Mouse (Mus musculus) midbrain, embryonic 12.5 days (tissue): ENCODE measurements at regions not wholly inside any gene's neighbourhood (a gene's known extent, or its start where the extent isn't known, plus 50 kb on each side); places are given as distances from the start of the nearest gene placed in this dataset.
A peak's percentile ranks its signal among the peaks of the same experiment; 100 is the strongest.

Experiments
- ATAC-seq: fragments of 200-750 bp; cut with Nextera tagmentation; 2 replicates; pipeline ENCODE4 v1.8.0; 2017; ENCODE audit warnings: low read depth, moderate TSS enrichment, moderate library complexity; ENCODE audit not compliant: low FRiP score
- H3K27ac ChIP-seq: fragments of 300-500 bp; sonication (generic); replicated peaks from 2 replicates; pipeline ENCODE4 v1.5.1; 2016; ENCODE audit warnings: mild to moderate bottlenecking
- H3K27me3 ChIP-seq: fragments of 300-500 bp; sonication (generic); 2 replicates; pipeline ENCODE4 v1.6.1; 2016; ENCODE audit warnings: mild to moderate bottlenecking
- H3K36me3 ChIP-seq: fragments of 300-500 bp; sonication (generic); 2 replicates; pipeline ENCODE4 v1.6.1; 2016
- H3K4me1 ChIP-seq: fragments of 300-500 bp; sonication (generic); 2 replicates; pipeline ENCODE4 v1.6.1; 2016
- H3K4me2 ChIP-seq: fragments of 300-500 bp; sonication (generic); replicated peaks from 2 replicates; pipeline ENCODE4 v1.6.1; 2016; ENCODE audit warnings: mild to moderate bottlenecking, moderate library complexity
- H3K4me3 ChIP-seq: fragments of 300-500 bp; sonication (generic); 2 replicates; pipeline ENCODE4 v1.5.1; 2016; ENCODE audit warnings: mild to moderate bottlenecking
- H3K9ac ChIP-seq: fragments of 300-500 bp; sonication (generic); replicated peaks from 2 replicates; pipeline ENCODE4 v1.6.1; 2016; ENCODE audit warnings: mild to moderate bottlenecking, moderate library complexity
- H3K9me3 ChIP-seq: fragments of 300-500 bp; sonication (generic); 2 replicates; pipeline ENCODE4 v1.6.1; 2016; ENCODE audit warnings: mild to moderate bottlenecking
- WGBS: fragments of 180-500 bp; shearing (Covaris S2); methylation state at CpG from one replicate; pipeline ENCODE4 v1.1.7; 2016; 5-methylcytosine and 5-hydroxymethylcytosine counted together

GRCm38 (mm10) chr7:137595567-137595966 is 158.2 kb downstream of the Glrx3 start:
- Histone ChIP-seq H3K4me3 (no peak overlapping the region), H3K36me3 (no peaks in the 10 kb centered on the region), H3K4me1 (no peaks in the 10 kb centered on the region), H3K9ac (no peak overlapping the region), H3K27me3 (no peaks in the 10 kb centered on the region; the same call in 1 of the 2 replicates), H3K27ac (no peak overlapping the region), H3K9me3 (no peaks in the 10 kb centered on the region), H3K4me2 (no peak overlapping the region)
- ATAC-seq, result no peak
- WGBS, result 89% methylated on average over 4 of the region's 4 CpGs

- Histone ChIP-seq H3K4me2 (no peak overlapping the region), H3K27me3 (no peaks in the 10 kb centered on the region; the same call in 1 of the 2 replicates), H3K9me3 (no peaks in the 10 kb centered on the region), H3K4me1 (no peaks in the 10 kb centered on the region), H3K4me3 (no peak overlapping the region), H3K27ac (no peak overlapping the region), H3K36me3 (no peaks in the 10 kb centered on the region), H3K9ac (no peak overlapping the region)
- no peak for ATAC-seq
- WGBS, result 85% methylated on average over 7 of the region's 7 CpGs
These were observed 158.7 kb downstream of the Glrx3 start for GRCm38 (mm10) chr7:137596161-137596560.

DNA sequence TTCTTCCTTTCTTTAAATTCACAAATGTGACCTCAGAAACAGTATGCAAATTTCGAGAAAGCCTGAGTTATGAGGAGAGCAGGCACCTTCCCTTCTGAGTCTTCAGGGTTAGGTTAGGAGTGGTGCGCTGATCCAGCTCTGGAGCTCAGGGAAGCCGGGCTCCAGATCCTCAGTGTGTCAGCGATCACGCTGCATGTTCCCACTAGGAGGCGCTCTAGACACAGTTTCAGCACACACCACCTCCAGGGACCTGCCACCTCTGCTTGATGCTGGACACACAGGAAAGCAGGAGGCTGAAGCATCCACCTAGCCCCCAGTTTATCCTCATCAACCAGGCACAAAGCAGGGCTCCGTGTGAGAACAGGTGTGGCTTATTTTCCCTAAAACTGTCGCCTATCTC is 165.6 kb downstream of the Glrx3 start:
- Histone ChIP-seq H3K27me3 (peaks cover 10% of the 10 kb centered on the region; the same call in 1 of the 2 replicates), H3K36me3 (no peaks in the 10 kb centered on the region), H3K4me2 (no peak overlapping the region), H3K9me3 (no peaks in the 10 kb centered on the region), H3K4me3 (no peak overlapping the region), H3K9ac (no peak overlapping the region), H3K4me1 (no peaks in the 10 kb centered on the region; the same call in 1 of the 2 replicates), H3K27ac (no peak overlapping the region)
- WGBS, result 6% methylated on average over 8 of the region's 8 CpGs
- ATAC-seq, result peak; percentile 56

DNA sequence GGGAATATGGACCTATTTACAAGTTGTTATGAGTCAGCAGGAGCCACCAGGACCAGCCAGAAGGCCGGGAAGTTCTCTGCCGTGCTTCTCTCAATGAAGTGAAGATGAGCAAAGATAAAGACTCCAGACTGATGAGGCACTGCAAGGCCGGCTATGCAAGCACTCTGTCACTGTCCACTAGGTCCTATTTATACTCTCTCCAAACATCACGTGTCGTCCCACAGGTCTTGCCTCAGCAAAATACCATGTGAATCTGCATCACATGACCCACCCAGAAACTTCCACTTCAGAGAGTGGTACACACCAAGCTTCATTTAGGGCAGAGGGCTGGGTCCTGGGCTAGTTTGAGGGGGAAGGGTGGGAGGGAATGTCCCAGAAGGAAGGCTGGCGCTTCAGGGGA is 172.3 kb downstream of the Glrx3 start:
- WGBS, result 85% methylated on average over 6 of the region's 6 CpGs
- H3K9me3 ChIP-seq, result no peaks in the 10 kb centered on the region
- ATAC-seq, result no peak
- H3K27ac ChIP-seq, result no peak overlapping the region
- no peak overlapping the region for H3K4me2 ChIP-seq
- H3K27me3 ChIP-seq, result no peaks in the 10 kb centered on the region
- peaks cover 6% of the 10 kb centered on the region; the same call in 1 of the 2 replicates for H3K4me1 ChIP-seq
- H3K4me3 ChIP-seq, result no peak overlapping the region
- no peak overlapping the region for H3K9ac ChIP-seq
- no peaks in the 10 kb centered on the region for H3K36me3 ChIP-seq

DNA sequence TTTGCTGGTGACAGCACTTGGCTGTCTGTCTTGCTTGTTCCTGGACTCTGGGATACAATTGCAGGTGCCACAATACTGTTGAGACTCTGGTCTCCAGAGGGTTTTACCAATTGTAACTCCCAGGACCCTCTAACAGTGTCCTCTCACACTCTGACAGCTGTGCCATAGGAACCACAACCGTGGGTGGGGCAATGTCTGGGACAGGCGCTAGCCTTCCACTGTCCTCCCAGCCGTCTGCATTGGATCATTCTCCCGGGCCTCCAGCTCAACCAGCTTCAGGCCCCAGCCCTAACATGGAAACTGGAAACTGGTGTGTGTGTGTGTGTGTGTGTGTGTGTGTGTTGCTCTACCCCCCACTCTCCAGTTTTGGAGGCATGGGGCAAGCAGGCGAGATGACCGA is 173.9 kb downstream of the Glrx3 start:
- Histone ChIP-seq H3K9ac (no peak overlapping the region), H3K27ac (no peak overlapping the region), H3K4me1 (peaks cover 6% of the 10 kb centered on the region; the same call in 1 of the 2 replicates), H3K36me3 (no peaks in the 10 kb centered on the region), H3K4me2 (no peak overlapping the region), H3K27me3 (no peaks in the 10 kb centered on the region), H3K9me3 (no peaks in the 10 kb centered on the region), H3K4me3 (no peak overlapping the region)
- ATAC-seq, result no peak
- WGBS, result 75% methylated on average over 6 of the region's 6 CpGs

DNA sequence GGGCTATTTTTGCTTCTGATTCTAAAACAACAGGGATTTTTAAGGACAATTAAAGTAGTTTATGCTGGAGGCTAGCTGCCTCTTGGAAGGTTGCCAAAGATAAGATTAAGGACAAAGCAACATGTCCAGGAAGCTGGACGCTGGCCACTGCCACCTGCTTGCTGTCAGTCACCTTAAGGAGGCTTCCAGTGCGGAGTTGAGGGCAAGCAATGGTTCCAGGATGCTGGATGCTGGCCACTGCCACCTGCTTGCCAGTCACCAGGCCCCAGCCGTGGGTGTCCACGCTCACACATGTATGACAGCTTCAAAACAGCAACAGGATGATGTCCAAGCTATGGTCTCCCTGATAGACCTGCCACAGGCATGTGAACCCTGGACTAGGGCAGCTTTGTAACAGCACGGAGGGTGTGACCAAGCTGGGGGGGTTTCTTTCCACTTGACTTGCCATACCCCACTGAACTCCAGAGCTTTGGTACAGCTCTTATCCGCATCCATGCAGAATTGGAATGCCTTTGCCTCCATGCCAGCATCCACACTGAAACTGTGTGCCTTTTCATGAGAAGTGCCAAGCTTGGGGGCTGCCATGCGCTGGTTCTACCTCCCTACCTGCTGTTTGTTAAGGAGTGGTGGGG is 174.6 kb downstream of the Glrx3 start:
- no peak for ATAC-seq

GRCm38 (mm10) chr7:137618406-137619133 is 181.2 kb downstream of the Glrx3 start:
- no peak for ATAC-seq
- WGBS, result 77% methylated on average over 5 of the region's 5 CpGs

More for the DNA sequence above, 174.6 kb downstream of the Glrx3 start:
- Histone ChIP-seq H3K27me3 (no peaks in the 10 kb centered on the region), H3K4me1 (0 out of 2 replicates have a peak, but pooled peaks cover 6% of the 10 kb centered on the region), H3K4me3 (no peak overlapping the region), H3K27ac (no peak overlapping the region), H3K36me3 (no peaks in the 10 kb centered on the region), H3K9me3 (no peaks in the 10 kb centered on the region), H3K9ac (no peak overlapping the region), H3K4me2 (no peak overlapping the region)
- WGBS, result 80% methylated on average over 7 of the region's 7 CpGs

GRCm38 (mm10) chr7:137619286-137619789 is 181.9 kb downstream of the Glrx3 start:
- Histone ChIP-seq H3K36me3 (no peaks in the 10 kb centered on the region), H3K4me3 (no peak overlapping the region), H3K9ac (no peak overlapping the region), H3K4me2 (no peak overlapping the region), H3K27ac (no peak overlapping the region), H3K27me3 (no peaks in the 10 kb centered on the region), H3K4me1 (no peaks in the 10 kb centered on the region), H3K9me3 (no peaks in the 10 kb centered on the region)
- 76% methylated on average over 6 of the region's 6 CpGs for WGBS
- ATAC-seq, result no peak

More at GRCm38 (mm10) chr7:137618406-137619133, 181.2 kb downstream of the Glrx3 start:
- Histone ChIP-seq H3K36me3 (no peaks in the 10 kb centered on the region), H3K4me2 (no peak overlapping the region), H3K9ac (no peak overlapping the region), H3K4me1 (no peaks in the 10 kb centered on the region), H3K27ac (no peak overlapping the region), H3K4me3 (no peak overlapping the region), H3K9me3 (no peaks in the 10 kb centered on the region), H3K27me3 (no peaks in the 10 kb centered on the region)

GRCm38 (mm10) chr7:137628266-137628665 is 190.9 kb downstream of the Glrx3 start:
- no peaks in the 10 kb centered on the region for H3K36me3 ChIP-seq
- WGBS, result 97% methylated on average over 3 of the region's 3 CpGs

DNA sequence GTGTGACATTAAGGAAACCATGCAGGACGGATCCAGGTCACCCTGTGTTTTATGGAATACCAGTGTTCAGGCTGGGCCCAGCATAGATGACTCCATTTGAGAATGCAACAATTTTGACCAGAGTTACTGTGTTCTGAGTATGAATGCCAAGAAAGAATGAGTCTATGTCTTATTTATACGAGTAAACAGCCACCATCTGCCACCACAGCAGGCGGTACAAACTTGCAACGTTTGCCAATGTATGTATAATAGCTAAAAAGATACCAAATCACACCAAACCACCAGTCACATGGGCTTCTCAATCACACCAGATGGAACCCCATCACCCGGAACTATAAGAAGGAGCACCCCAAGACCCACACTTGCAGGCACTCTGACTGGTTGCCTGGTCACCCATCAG is 192.1 kb downstream of the Glrx3 start:
- Histone ChIP-seq H3K27me3 (no peaks in the 10 kb centered on the region), H3K9ac (no peak overlapping the region), H3K4me3 (no peak overlapping the region), H3K4me2 (no peak overlapping the region), H3K9me3 (no peaks in the 10 kb centered on the region), H3K27ac (no peak overlapping the region), H3K4me1 (no peaks in the 10 kb centered on the region), H3K36me3 (no peaks in the 10 kb centered on the region)
- WGBS, result 94% methylated on average over 5 of the region's 5 CpGs
- no peak for ATAC-seq

More at GRCm38 (mm10) chr7:137628266-137628665, 190.9 kb downstream of the Glrx3 start:
- no peak overlapping the region for H3K4me3 ChIP-seq
- no peaks in the 10 kb centered on the region for H3K27me3 ChIP-seq
- no peaks in the 10 kb centered on the region for H3K4me1 ChIP-seq
- ATAC-seq, result no peak
- H3K4me2 ChIP-seq, result no peak overlapping the region
- H3K9ac ChIP-seq, result no peak overlapping the region
- no peaks in the 10 kb centered on the region for H3K9me3 ChIP-seq
- H3K27ac ChIP-seq, result no peak overlapping the region

DNA sequence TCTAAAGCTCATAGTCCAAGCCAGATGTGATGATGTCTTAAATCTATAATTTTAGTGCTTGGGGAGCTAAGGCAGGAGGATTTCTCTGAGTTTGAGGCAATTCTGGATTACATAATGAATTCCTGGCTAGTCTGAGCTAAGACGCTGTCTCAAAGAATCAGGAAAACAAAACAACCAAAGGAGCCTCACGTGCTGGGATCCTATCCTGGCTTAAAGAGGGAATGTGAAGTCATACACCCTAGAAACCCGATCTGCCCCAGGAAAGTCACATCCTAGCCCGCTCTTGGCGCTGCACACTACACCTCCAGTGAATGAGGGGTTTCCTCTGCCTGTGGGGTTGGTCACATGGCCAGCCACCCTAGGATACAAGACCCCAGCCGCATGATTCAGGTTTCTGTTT is 211.2 kb downstream of the Glrx3 start:
- Histone ChIP-seq H3K27me3 (no peaks in the 10 kb centered on the region), H3K9me3 (no peaks in the 10 kb centered on the region)
- 56% methylated on average over 6 of the region's 6 CpGs for WGBS

DNA sequence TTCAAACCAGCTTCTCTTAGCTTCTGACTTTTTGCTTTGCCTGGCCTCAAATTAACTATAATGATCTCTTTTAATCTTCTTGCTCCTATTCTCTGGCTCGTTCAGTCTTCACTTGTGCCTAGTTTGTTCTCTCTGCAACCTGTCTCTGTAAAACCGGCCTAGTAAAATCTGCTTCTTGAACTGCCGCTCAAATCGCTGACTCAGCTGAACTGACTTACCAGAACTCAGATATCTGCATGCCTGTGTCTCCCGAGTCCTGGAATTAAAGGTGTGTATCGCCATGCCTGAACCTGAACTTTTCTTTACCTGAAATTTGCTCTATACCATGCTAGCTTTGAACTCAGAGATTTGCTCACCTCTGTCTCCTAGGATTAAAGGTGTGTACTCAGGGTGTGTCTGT is 212.2 kb downstream of the Glrx3 start:
- Histone ChIP-seq H3K4me2 (no peak overlapping the region), H3K4me3 (no peak overlapping the region), H3K27ac (no peak overlapping the region), H3K4me1 (no peaks in the 10 kb centered on the region; the same call in 1 of the 2 replicates), H3K9me3 (no peaks in the 10 kb centered on the region), H3K36me3 (no peaks in the 10 kb centered on the region), H3K27me3 (no peaks in the 10 kb centered on the region), H3K9ac (no peak overlapping the region)
- ATAC-seq, result no peak
- 85% methylated on average over 6 of the region's 6 CpGs for WGBS

More for the DNA sequence above, 211.2 kb downstream of the Glrx3 start:
- no peak overlapping the region for H3K4me3 ChIP-seq
- no peak overlapping the region for H3K27ac ChIP-seq
- H3K4me2 ChIP-seq, result no peak overlapping the region
- no peaks in the 10 kb centered on the region for H3K36me3 ChIP-seq
- ATAC-seq, result no peak
- no peaks in the 10 kb centered on the region; the same call in 1 of the 2 replicates for H3K4me1 ChIP-seq
- no peak overlapping the region for H3K9ac ChIP-seq
